Mouse (Mus musculus): ENCODE measurements at regions not wholly inside any gene's neighbourhood (a gene's known extent, or its start where the extent isn't known, plus 50 kb on each side); places are given as distances from the start of the nearest gene placed in this dataset.

DNA sequence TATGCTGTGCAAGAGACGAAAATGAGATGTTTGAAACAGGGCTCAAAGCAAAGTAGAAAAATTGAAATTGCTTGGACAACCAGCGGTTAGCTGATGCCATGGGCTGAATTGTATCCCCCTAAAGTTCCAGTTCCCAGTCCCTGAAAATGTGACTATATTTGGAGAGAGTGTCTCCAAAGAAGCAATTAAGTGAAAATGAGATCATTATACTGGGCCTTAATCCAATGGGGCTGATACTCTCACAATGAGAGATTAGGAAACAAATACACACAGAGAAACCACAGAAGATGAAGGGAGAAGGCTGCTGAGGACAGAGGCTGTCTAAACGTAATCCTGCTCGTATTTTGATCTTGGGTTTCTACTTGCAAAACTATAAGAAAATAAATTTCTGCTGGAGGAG is 402.1 kb upstream of the Id4 start:
- Histone ChIP-seq H3K4me2 (no peak overlapping the region), H3K27me3 (no peaks in the 10 kb centered on the region; the same call in 1 of the 2 replicates), H3K36me3 (no peaks in the 10 kb centered on the region), H3K4me3 (no peak overlapping the region), H3K27ac (no peak overlapping the region), H3K9ac (no peak overlapping the region), H3K9me3 (no peaks in the 10 kb centered on the region), H3K4me1 (replicated peaks) (peaks cover 21% of the 10 kb centered on the region)
- no peak for ATAC-seq (ENCODE audit: low FRiP score)
- WGBS: 91% methylated on average over 4 of the region's 4 CpGs

- ATAC-seq (ENCODE audit: low FRiP score): no peak
- WGBS: 47% methylated on average over 8 of the region's 8 CpGs
- Histone ChIP-seq H3K4me2 (no peak overlapping the region), H3K9ac (no peak overlapping the region), H3K4me3 (no peak overlapping the region), H3K27me3 (no peaks in the 10 kb centered on the region; the same call in 1 of the 2 replicates), H3K36me3 (no peaks in the 10 kb centered on the region), H3K27ac (no peak overlapping the region), H3K9me3 (no peaks in the 10 kb centered on the region), H3K4me1 (replicated peaks) (peaks cover 17% of the 10 kb centered on the region)
Measured at GRCm38 (mm10) chr13:47860316-47860715, 400.7 kb upstream of the Id4 start.

GRCm38 (mm10) chr13:47862896-47863295 is 398.1 kb upstream of the Id4 start:
- H3K4me1 ChIP-seq (replicated peaks): peaks cover 6% of the 10 kb centered on the region; the same call in 1 of the 2 replicates
- H3K27me3 ChIP-seq: no peaks in the 10 kb centered on the region; the same call in 1 of the 2 replicates
- 75% methylated on average over 3 of the region's 3 CpGs for WGBS
- H3K36me3 ChIP-seq: no peaks in the 10 kb centered on the region
- H3K4me2 ChIP-seq: no peak overlapping the region
- no peak overlapping the region for H3K4me3 ChIP-seq
- no peak overlapping the region for H3K27ac ChIP-seq
- no peaks in the 10 kb centered on the region; the same call in 1 of the 2 replicates for H3K9me3 ChIP-seq
- H3K9ac ChIP-seq: no peak overlapping the region
- no peak for ATAC-seq (ENCODE audit: low FRiP score)

- no peak overlapping the region for H3K4me3 ChIP-seq
- no peaks in the 10 kb centered on the region for H3K36me3 ChIP-seq
- H3K4me2 ChIP-seq: no peak overlapping the region
- peaks cover 20% of the 10 kb centered on the region for H3K4me1 ChIP-seq (replicated peaks)
- H3K9me3 ChIP-seq: no peaks in the 10 kb centered on the region; the same call in 1 of the 2 replicates
- H3K9ac ChIP-seq: no peak overlapping the region
- ATAC-seq (ENCODE audit: low FRiP score): no peak
- WGBS: 71% methylated on average over 4 of the region's 4 CpGs
- H3K27me3 ChIP-seq: no peaks in the 10 kb centered on the region
- no peak overlapping the region for H3K27ac ChIP-seq
Measured at GRCm38 (mm10) chr13:47868656-47869055, 392.4 kb upstream of the Id4 start.

DNA sequence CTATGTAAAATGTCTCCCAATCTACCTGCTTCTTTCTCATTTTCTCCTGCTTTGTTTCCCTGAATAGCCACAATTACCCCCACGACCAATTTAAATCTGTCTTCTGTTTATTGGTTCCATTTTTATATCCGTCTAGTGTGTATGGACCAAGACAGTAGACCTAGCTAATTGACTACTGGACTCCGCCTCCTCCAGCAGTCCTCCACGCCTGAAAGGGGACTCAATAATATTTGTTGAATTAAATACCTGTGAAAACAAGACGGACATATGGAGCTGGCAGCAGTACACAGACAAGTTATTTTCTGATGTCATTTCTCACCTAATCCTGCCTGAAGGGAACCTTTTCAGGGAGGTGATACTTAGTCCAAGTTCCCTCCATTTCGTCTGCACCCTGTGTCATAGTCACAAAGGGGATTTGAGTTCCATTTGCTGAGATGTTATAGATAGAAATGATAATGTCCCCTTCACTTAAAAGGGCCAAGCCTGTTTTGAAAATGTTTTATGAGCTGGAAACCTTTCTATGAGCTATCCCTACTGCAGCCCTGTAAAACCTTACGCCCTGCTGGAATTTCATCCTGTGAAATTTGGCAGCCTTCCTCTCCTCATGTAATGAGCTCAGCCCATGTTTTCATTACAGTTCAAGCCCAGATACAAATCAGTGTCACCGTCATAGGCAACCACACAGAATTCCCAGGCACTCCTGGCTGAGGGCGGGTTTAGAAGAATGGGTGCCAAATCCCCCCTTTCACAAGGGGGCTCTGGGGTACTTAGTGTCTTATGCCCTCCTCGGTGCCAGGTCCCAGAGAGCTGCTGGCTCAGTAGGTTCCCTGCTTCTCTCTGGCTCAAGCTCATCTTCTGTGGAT is 391.1 kb upstream of the Id4 start:
- no peak overlapping the region for H3K9ac ChIP-seq
- WGBS: 59% methylated on average over 10 of the region's 10 CpGs

GRCm38 (mm10) chr13:47872645-47873044 is 388.4 kb upstream of the Id4 start:
- no peaks in the 10 kb centered on the region for H3K36me3 ChIP-seq
- H3K4me3 ChIP-seq: no peak overlapping the region
- no peak for ATAC-seq (ENCODE audit: low FRiP score)
- no peak overlapping the region for H3K27ac ChIP-seq
- H3K4me2 ChIP-seq: no peak overlapping the region
- H3K27me3 ChIP-seq: no peaks in the 10 kb centered on the region
- 14% methylated on average over 11 of the region's 11 CpGs for WGBS
- peaks cover 20% of the 10 kb centered on the region for H3K4me1 ChIP-seq (replicated peaks)
- H3K9me3 ChIP-seq: no peaks in the 10 kb centered on the region
- no peak overlapping the region for H3K9ac ChIP-seq

More for the DNA sequence above, 391.1 kb upstream of the Id4 start:
- H3K27me3 ChIP-seq: no peaks in the 10 kb centered on the region
- H3K4me3 ChIP-seq: no peak overlapping the region
- no peaks in the 10 kb centered on the region; the same call in 1 of the 2 replicates for H3K9me3 ChIP-seq
- no peak overlapping the region for H3K4me2 ChIP-seq
- H3K27ac ChIP-seq: 0 out of 2 replicates have a peak overlapping the region, but pooled peaks have one; percentile 3
- no peaks in the 10 kb centered on the region for H3K36me3 ChIP-seq
- H3K4me1 ChIP-seq (replicated peaks): peaks cover 20% of the 10 kb centered on the region
- peak; percentile 57; the same call in 1 of the 2 replicates for ATAC-seq (ENCODE audit: low FRiP score)

DNA sequence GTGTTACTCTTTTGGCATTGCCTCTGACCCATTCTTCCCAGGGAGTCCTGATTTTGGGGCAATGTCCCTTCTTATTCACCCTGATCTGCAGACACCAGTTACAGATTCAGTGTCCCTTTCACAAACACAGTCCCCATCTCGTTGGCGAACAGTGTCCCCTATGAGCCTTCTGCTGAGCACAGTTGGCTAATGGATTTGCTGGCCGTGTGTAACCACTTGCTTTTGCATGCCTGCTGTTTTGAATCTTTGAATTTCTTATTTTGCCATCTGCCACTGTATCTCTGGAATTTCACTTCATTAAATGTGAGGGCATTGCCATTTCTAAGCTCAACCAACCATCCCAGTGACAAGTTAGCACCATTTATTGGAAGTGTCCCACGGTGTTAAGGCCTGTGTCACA is 368.5 kb upstream of the Id4 start:
- H3K27ac ChIP-seq: no peak overlapping the region

DNA sequence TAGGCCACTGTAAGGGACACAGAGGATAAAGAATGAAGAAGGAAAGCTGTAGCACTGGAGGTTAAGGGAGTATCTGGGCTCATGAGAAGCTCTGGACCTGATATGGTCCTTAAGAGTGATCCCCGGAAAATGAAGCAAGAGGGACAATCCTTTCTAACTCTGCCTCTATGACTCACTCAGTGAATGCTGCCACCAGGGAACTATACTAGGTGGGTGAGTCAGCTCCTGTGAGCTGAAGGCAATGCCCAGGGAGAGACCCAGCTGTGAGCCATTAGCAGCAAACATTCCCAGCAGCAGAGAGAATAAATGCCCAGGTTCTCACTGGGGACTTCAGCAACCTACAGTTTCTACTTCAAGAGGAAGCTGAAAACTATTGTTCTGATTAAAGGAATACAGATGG is 366.7 kb upstream of the Id4 start:
- Histone ChIP-seq H3K27me3 (no peaks in the 10 kb centered on the region), H3K4me2 (no peak overlapping the region), H3K36me3 (no peaks in the 10 kb centered on the region), H3K27ac (no peak overlapping the region), H3K4me1 (replicated peaks) (no peaks in the 10 kb centered on the region), H3K9me3 (peaks cover 14% of the 10 kb centered on the region; the same call in 1 of the 2 replicates), H3K4me3 (no peak overlapping the region), H3K9ac (no peak overlapping the region)
- WGBS: 100% methylated on average over 1 of the region's 1 CpGs
- ATAC-seq (ENCODE audit: low FRiP score): no peak

More for the DNA sequence above, 368.5 kb upstream of the Id4 start:
- no peaks in the 10 kb centered on the region for H3K4me1 ChIP-seq (replicated peaks)
- no peak overlapping the region for H3K9ac ChIP-seq
- no peak overlapping the region for H3K4me3 ChIP-seq
- no peaks in the 10 kb centered on the region for H3K9me3 ChIP-seq
- H3K27me3 ChIP-seq: no peaks in the 10 kb centered on the region
- WGBS: 84% methylated on average over 4 of the region's 4 CpGs
- no peak overlapping the region for H3K4me2 ChIP-seq
- no peaks in the 10 kb centered on the region for H3K36me3 ChIP-seq
- no peak for ATAC-seq (ENCODE audit: low FRiP score)

DNA sequence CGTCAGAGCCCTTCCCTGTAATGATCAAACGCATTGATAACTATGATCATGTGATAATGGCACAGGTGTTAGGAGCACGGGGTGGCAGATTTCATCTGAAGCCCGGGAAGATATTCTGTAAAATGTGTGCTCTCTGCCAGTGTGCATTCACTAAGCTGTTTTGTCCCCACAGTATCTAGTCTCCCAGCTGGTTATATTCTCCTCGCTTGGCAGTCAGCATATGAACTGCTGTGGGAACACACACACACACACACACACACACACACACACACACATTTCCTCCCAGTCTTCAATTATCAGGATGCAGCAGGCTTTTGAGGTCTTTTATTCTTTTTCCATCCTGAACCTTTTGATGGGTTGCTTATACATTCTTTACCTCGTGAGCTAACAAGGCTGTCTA is 365.8 kb upstream of the Id4 start:
- ATAC-seq (ENCODE audit: low FRiP score): no peak
- Histone ChIP-seq H3K4me1 (replicated peaks) (no peaks in the 10 kb centered on the region), H3K9ac (no peak overlapping the region), H3K36me3 (no peaks in the 10 kb centered on the region), H3K9me3 (peaks cover 14% of the 10 kb centered on the region; the same call in 1 of the 2 replicates), H3K4me2 (no peak overlapping the region), H3K27me3 (no peaks in the 10 kb centered on the region), H3K4me3 (no peak overlapping the region), H3K27ac (no peak overlapping the region)
- WGBS: 83% methylated on average over 6 of the region's 6 CpGs

DNA sequence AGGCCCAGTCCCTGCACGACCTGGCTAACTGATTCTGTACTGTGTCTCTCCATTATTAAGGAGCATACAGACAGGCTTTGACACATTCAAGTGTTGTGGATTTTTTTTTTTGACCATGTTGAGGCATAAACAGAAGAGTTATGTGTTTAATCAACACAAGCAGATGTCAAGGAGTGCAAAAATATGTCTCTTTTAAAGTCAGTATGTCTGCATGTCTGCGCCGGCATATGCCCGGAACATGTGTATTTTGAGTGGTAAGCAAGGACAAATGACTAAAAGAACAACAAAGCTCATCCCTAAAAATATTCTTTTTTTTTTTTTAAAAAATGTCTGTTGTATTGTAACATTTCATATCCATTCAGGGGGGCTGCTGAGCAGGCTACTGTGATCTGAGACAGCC is 364.4 kb upstream of the Id4 start:
- Histone ChIP-seq H3K9me3 (peaks cover 14% of the 10 kb centered on the region; the same call in 1 of the 2 replicates), H3K27ac (no peak overlapping the region), H3K27me3 (no peaks in the 10 kb centered on the region), H3K4me2 (no peak overlapping the region), H3K4me1 (replicated peaks) (no peaks in the 10 kb centered on the region), H3K4me3 (no peak overlapping the region), H3K9ac (no peak overlapping the region), H3K36me3 (no peaks in the 10 kb centered on the region)
- no peak for ATAC-seq (ENCODE audit: low FRiP score)
- 79% methylated on average over 4 of the region's 4 CpGs for WGBS

- H3K4me2 ChIP-seq: no peak overlapping the region
- H3K27me3 ChIP-seq: no peaks in the 10 kb centered on the region
- H3K36me3 ChIP-seq: no peaks in the 10 kb centered on the region
- no peak overlapping the region for H3K4me3 ChIP-seq
- H3K9ac ChIP-seq: no peak overlapping the region
- H3K27ac ChIP-seq: peak overlapping the region; percentile 3; the same call in 1 of the 2 replicates
- peak; percentile 63; the same call in 1 of the 2 replicates for ATAC-seq (ENCODE audit: low FRiP score)
- no peaks in the 10 kb centered on the region; the same call in 1 of the 2 replicates for H3K9me3 ChIP-seq
- WGBS: 66% methylated on average over 9 of the region's 9 CpGs
- H3K4me1 ChIP-seq (replicated peaks): peaks cover 10% of the 10 kb centered on the region; the same call in 1 of the 2 replicates
Measured at GRCm38 (mm10) chr13:47909851-47910530, 351.0 kb upstream of the Id4 start.

DNA sequence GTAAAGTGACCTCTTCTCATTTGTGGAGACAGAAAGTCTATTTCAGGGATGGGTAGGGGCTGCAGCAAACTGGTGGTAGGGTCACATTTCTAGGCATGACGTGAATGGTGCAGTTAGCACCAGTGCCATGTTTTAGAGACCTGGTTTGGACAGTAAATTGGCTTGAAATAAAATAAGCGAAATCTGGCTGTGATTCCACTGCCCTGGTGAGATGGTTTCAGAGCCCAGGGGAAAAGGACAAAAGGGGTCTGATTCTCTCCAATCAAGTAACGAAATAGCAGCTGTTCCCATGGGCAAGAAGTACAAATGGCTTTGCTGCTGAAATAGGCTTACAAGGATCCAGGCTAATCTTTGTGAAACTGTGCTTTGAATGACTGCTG is 350.5 kb upstream of the Id4 start:
- Histone ChIP-seq H3K36me3 (no peaks in the 10 kb centered on the region), H3K4me2 (no peak overlapping the region), H3K27ac (peak overlapping the region; percentile 3; the same call in 1 of the 2 replicates), H3K9me3 (no peaks in the 10 kb centered on the region; the same call in 1 of the 2 replicates), H3K27me3 (no peaks in the 10 kb centered on the region), H3K4me3 (no peak overlapping the region), H3K4me1 (replicated peaks) (peaks cover 10% of the 10 kb centered on the region; the same call in 1 of the 2 replicates), H3K9ac (no peak overlapping the region)
- WGBS: 54% methylated on average over 3 of the region's 3 CpGs
- peak; percentile 24; the same call in 1 of the 2 replicates for ATAC-seq (ENCODE audit: low FRiP score)
